Mouse (Mus musculus): ENCODE results near the gene Spindoc. TPM values are rescaled to one million over a fixed set of nuclear protein-coding genes. Genes with fewer than 3 reads are reported as not detected.
A peak's percentile ranks its signal among the peaks of the same experiment; 100 is the strongest.
"Not testable (repeated sequence)": the region's sequence is repeated elsewhere in the genome, so short reads cannot be mapped to it uniquely, and the experiment has no call there.

Gene Spindoc
- polyA plus RNA-seq, 1 experiment from 2014 or later, result 17.2 TPM

- Histone ChIP-seq H3K4me1 (ENCODE audit: insufficient read depth, low read depth, low read length) (peaks cover 4% of the 10 kb centered on the region; the same call in 1 of the 2 replicates), H3K27me3 (replicated peaks; ENCODE audit: insufficient read depth, low read length) (no peaks in the 10 kb centered on the region), H3K27ac (ENCODE audit: low read length) (peak overlapping the region; percentile 89), H3K9me3 (ENCODE audit: low read length) (no peaks in the 10 kb centered on the region), H3K4me3 (ENCODE audit: low read depth, low read length) (peak overlapping the region; percentile 92), H3K9ac (replicated peaks; ENCODE audit: low read depth) (peak overlapping the region; percentile 92), H3K36me3 (ENCODE audit: insufficient read depth, low read length) (no peaks in the 10 kb centered on the region), H3K4me2 (replicated peaks; ENCODE audit: low read depth, low read length) (peak overlapping the region; percentile 72)
- ATAC-seq (peak; percentile 58), DNase-seq (ENCODE audit: low spot score) (peak; percentile 72)
- TF ChIP-seq CTCF (IDR thresholded peaks at IDR 0.05), result peak; percentile 33
- TF ChIP-seq EP300 (IDR thresholded peaks at IDR 0.05), result no peak
- WGBS, result 1% methylated on average over 45 of the region's 60 CpGs
These were observed 419 bp downstream of the Spindoc start for GRCm38 (mm10) chr19:7382248-7382902.

DNA sequence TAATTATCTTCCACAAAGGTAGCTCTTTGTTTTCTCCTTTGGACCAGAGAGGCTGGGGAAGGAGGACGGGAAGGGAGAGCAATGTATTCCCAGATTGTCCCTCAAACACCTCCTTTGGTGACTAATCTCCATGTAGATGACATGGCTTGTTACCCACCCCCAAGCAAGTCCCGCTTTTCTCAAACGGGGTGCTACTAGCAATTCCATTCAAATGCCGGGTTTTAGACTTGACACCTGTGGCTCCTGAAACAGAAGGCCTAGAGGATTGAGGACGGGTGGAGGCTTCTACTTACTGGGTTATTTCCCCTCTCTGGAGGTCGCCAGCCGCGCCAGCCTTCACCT lies 917 bp downstream of the Spindoc start:
- DNase-seq (ENCODE audit: low spot score) (no peak), ATAC-seq (no peak)
- H3K27me3 ChIP-seq (replicated peaks; ENCODE audit: insufficient read depth, low read length), result no peaks in the 10 kb centered on the region
- no peak for TF ChIP-seq CTCF (IDR thresholded peaks at IDR 0.05)
- no peak for TF ChIP-seq EP300 (IDR thresholded peaks at IDR 0.05)
- H3K27ac ChIP-seq (ENCODE audit: low read length), result peak overlapping the region; percentile 89
- peak overlapping the region; percentile 72 for H3K4me2 ChIP-seq (replicated peaks; ENCODE audit: low read depth, low read length)
- peaks cover 4% of the 10 kb centered on the region; the same call in 1 of the 2 replicates for H3K4me1 ChIP-seq (ENCODE audit: insufficient read depth, low read depth, low read length)
- 1% methylated on average over 8 of the region's 8 CpGs for WGBS
- H3K36me3 ChIP-seq (ENCODE audit: insufficient read depth, low read length), result no peaks in the 10 kb centered on the region
- no peaks in the 10 kb centered on the region for H3K9me3 ChIP-seq (ENCODE audit: low read length)
- H3K9ac ChIP-seq (replicated peaks; ENCODE audit: low read depth), result peak overlapping the region; percentile 92
- H3K4me3 ChIP-seq (ENCODE audit: low read depth, low read length), result peak overlapping the region; percentile 92

DNA sequence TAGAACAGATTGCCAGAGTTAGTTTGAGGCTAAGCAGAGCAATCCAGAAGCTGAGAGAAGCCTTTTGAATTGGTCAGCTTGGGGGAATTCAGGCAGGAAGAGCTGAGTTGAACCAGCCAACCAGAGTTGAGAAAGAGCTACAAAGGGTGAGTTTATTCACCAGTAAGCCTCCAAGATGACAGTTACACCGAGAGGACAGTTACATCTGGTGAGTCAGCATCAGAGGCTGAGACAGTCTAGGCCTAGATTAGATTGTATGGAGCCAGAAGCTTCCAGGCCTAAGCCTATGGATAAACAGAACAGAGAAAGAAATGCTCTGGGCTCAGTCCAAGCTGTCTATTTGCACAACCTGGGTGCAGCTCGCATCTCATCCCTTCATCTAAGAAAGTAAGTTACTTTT lies 5.2 kb downstream of the Spindoc start:
- 64% methylated on average over 2 of the region's 2 CpGs for WGBS
- TF ChIP-seq CTCF (IDR thresholded peaks at IDR 0.05) (no peak), EP300 (IDR thresholded peaks at IDR 0.05) (no peak)
- no peak for DNase-seq (ENCODE audit: low spot score)
- Histone ChIP-seq H3K36me3 (ENCODE audit: insufficient read depth, low read length) (peaks cover 11% of the 10 kb centered on the region), H3K9me3 (ENCODE audit: low read length) (no peaks in the 10 kb centered on the region), H3K4me2 (replicated peaks; ENCODE audit: low read depth, low read length) (no peak overlapping the region), H3K9ac (replicated peaks; ENCODE audit: low read depth) (no peak overlapping the region), H3K4me3 (ENCODE audit: low read depth, low read length) (no peak overlapping the region), H3K27me3 (replicated peaks; ENCODE audit: insufficient read depth, low read length) (no peaks in the 10 kb centered on the region), H3K4me1 (ENCODE audit: insufficient read depth, low read depth, low read length) (peaks cover 4% of the 10 kb centered on the region; the same call in 1 of the 2 replicates), H3K27ac (ENCODE audit: low read length) (no peak overlapping the region)
- ATAC-seq, result no peak

- Histone ChIP-seq H3K9ac (replicated peaks; ENCODE audit: low read depth) (no peak overlapping the region), H3K9me3 (ENCODE audit: low read length) (no peaks in the 10 kb centered on the region), H3K36me3 (ENCODE audit: insufficient read depth, low read length) (peaks cover 28% of the 10 kb centered on the region), H3K4me3 (ENCODE audit: low read depth, low read length) (no peak overlapping the region), H3K4me2 (replicated peaks; ENCODE audit: low read depth, low read length) (no peak overlapping the region), H3K4me1 (ENCODE audit: insufficient read depth, low read depth, low read length) (no peaks in the 10 kb centered on the region), H3K27me3 (replicated peaks; ENCODE audit: insufficient read depth, low read length) (no peaks in the 10 kb centered on the region), H3K27ac (ENCODE audit: low read length) (no peak overlapping the region)
- DNase-seq (ENCODE audit: low spot score) (no peak), ATAC-seq (no peak)
- 92% methylated on average over 8 of the region's 8 CpGs for WGBS
- TF ChIP-seq EP300 (IDR thresholded peaks at IDR 0.05) (no peak), CTCF (IDR thresholded peaks at IDR 0.05) (no peak)
These were observed 8.3 kb downstream of the Spindoc start for GRCm38 (mm10) chr19:7374491-7374890.

DNA sequence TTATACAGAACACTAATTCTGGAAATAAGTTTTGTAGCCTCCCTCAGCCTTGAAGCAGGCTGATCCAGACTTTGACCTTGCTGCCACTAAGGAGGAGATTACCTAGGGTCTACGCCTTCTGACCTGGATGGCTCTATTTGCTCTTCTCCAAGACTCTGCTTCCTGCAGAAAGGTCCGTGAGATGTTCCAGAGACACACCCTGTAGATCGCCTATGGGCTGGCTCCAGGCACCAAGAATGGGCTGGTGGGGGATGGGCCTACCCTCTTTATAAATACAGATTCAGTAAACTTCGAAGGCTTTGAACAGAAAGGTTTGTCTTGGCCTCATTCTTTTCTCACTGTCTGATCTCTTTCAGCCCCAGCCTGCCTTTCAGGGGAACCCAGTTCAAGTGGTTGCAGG lies 13.3 kb downstream of the Spindoc start:
- DNase-seq (ENCODE audit: low spot score); H3K4me3 ChIP-seq (ENCODE audit: low read depth, low read length); H3K27me3 ChIP-seq (replicated peaks; ENCODE audit: insufficient read depth, low read length); H3K9me3 ChIP-seq (ENCODE audit: low read length); H3K4me2 ChIP-seq (replicated peaks; ENCODE audit: low read depth, low read length); H3K27ac ChIP-seq (ENCODE audit: low read length); H3K9ac ChIP-seq (replicated peaks; ENCODE audit: low read depth); ATAC-seq; H3K4me1 ChIP-seq (ENCODE audit: insufficient read depth, low read depth, low read length): not testable (repeated sequence)
- 88% methylated on average over 4 of the region's 4 CpGs for WGBS
- peaks cover 28% of the 10 kb centered on the region for H3K36me3 ChIP-seq (ENCODE audit: insufficient read depth, low read length)

- Histone ChIP-seq H3K27ac (ENCODE audit: low read length) (no peak overlapping the region), H3K36me3 (ENCODE audit: insufficient read depth, low read length) (no peaks in the 10 kb centered on the region), H3K4me2 (replicated peaks; ENCODE audit: low read depth, low read length) (no peak overlapping the region), H3K4me3 (ENCODE audit: low read depth, low read length) (no peak overlapping the region), H3K27me3 (replicated peaks; ENCODE audit: insufficient read depth, low read length) (no peaks in the 10 kb centered on the region), H3K9ac (replicated peaks; ENCODE audit: low read depth) (no peak overlapping the region), H3K9me3 (ENCODE audit: low read length) (no peaks in the 10 kb centered on the region), H3K4me1 (ENCODE audit: insufficient read depth, low read depth, low read length) (no peaks in the 10 kb centered on the region)
- ATAC-seq, result no peak
- no peak for DNase-seq (ENCODE audit: low spot score)
- WGBS, result 53% methylated on average over 6 of the region's 6 CpGs
- TF ChIP-seq EP300 (IDR thresholded peaks at IDR 0.05) (no peak), CTCF (IDR thresholded peaks at IDR 0.05) (0 out of 2 replicates have a peak, but pooled peaks have one; percentile 1)
These were observed 29.2 kb downstream of the Spindoc start for GRCm38 (mm10) chr19:7353636-7354035.
